Mouse (Mus musculus) kidney, adult 2 months (tissue): ENCODE results near the gene Anp32e. TPM values are rescaled to one million over a fixed set of nuclear protein-coding genes. Genes with fewer than 3 reads are reported as not detected.

Experiments used
- DNase-seq: peaks from one replicate; pipeline ENCODE4 v3.0.0; 2021
- H3K27ac ChIP-seq: fragments of 200-500 bp; 2 replicates; pipeline ENCODE4 v1.5.1; 2012; ENCODE audit warnings: low read depth, low read length, control low read depth, inconsistent platforms; ENCODE audit not compliant: insufficient read depth
- H3K27me3 ChIP-seq: fragments of 200-500 bp; replicated peaks from 2 replicates; pipeline ENCODE4 v1.6.1; 2012; ENCODE audit warnings: mild to moderate bottlenecking, moderate library complexity, low read length, inconsistent platforms; ENCODE audit not compliant: control insufficient read depth, insufficient read depth
- H3K36me3 ChIP-seq: fragments of 200-500 bp; 2 replicates; pipeline ENCODE4 v1.6.1; 2012; ENCODE audit warnings: mild to moderate bottlenecking, moderate library complexity, low read length, inconsistent platforms; ENCODE audit not compliant: control insufficient read depth, insufficient read depth
- H3K4me1 ChIP-seq: fragments of 200-500 bp; 2 replicates; pipeline ENCODE4 v1.6.1; 2011; ENCODE audit warnings: low read length; ENCODE audit not compliant: control insufficient read depth, insufficient read depth
- H3K4me3 ChIP-seq: fragments of 200-500 bp; 2 replicates; pipeline ENCODE4 v1.5.1; 2011; ENCODE audit warnings: mild to moderate bottlenecking, low read depth, low read length, control low read depth; ENCODE audit not compliant: insufficient read depth
- CTCF ChIP-seq: fragments of 200-500 bp; conservative IDR thresholded peaks from 2 replicates; pipeline ENCODE4 v1.5.1; 2011; ENCODE audit warnings: low read depth, mild to moderate bottlenecking, control low read depth, low read length, moderate library complexity, mixed read lengths; ENCODE audit not compliant: insufficient read depth, insufficient read length
- POLR2A ChIP-seq: fragments of 200-500 bp; IDR thresholded peaks from one replicate; pipeline ENCODE4 v1.6.1; 2011; ENCODE audit warnings: low read depth, low read length, control low read depth
- WGBS: fragments of 180-500 bp; shearing (Covaris S2); methylation state at CpG from one replicate; pipeline ENCODE4 v1.1.7; 2018; 5-methylcytosine and 5-hydroxymethylcytosine counted together
- polyA plus RNA-seq: library from polyadenylated mRNA; depleted of rRNA; stranded (reverse); fragments of >200 nt; gene quantifications from 2 replicates; pipeline ENCODE4 v1.2.3, GENCODE M21; 2012

Anp32e gene
- polyA plus RNA-seq, 1 experiment = 18.5 TPM

DNA sequence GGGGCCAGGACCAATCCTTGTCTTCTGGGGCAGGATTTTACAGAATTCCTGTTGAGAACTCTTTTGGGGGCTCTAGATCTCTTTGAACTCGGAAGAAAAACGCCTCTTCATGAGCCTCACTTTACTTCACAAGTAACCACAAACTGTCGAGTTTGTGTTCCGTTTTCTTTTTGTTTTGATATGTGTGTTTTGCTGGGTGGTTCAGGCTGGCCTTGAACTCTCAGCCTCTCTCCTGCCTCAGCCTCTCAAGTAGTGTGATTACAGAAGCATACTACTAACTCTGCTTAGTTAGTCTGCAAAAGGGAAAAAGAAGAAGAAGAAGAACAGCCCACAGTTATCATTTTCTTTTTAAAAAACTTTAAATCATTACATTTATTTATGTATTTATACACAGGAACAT is 4.9 kb upstream of the Anp32e start:
- Histone ChIP-seq H3K4me1 (no peaks in the 10 kb centered on the region), H3K36me3 (no peaks in the 10 kb centered on the region), H3K4me3 (no peak overlapping the region), H3K27ac (no peak overlapping the region), H3K27me3 (no peaks in the 10 kb centered on the region)
- TF ChIP-seq POLR2A (no peak), CTCF (no peak)
- no peak for DNase-seq
- WGBS = 72% methylated on average over 4 of the region's 4 CpGs

DNA sequence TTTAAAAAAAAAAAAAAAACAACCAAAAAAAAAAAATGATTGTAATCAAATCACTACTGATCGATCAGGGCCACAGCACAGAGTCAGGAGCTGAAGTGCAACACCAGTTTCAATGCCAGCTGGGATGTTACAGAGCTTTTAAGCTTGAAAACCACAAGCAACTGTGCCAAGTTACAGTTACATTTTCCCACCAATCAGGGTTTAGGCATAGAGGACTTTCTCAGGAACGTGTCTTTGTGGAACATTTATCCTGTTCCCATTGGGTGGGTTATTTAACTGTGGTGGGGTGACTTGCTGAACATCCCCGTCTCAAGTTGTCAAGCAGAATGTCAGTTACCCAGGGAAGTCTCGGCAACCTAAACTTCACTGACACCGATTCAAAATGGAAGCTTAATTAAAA is 4.0 kb upstream of the Anp32e start:
- TF ChIP-seq POLR2A (no peak), CTCF (no peak)
- Histone ChIP-seq H3K27ac (no peak overlapping the region), H3K36me3 (no peaks in the 10 kb centered on the region), H3K4me1 (no peaks in the 10 kb centered on the region), H3K4me3 (no peak overlapping the region), H3K27me3 (no peaks in the 10 kb centered on the region)
- 85% methylated on average over 5 of the region's 5 CpGs for WGBS
- DNase-seq = no peak

DNA sequence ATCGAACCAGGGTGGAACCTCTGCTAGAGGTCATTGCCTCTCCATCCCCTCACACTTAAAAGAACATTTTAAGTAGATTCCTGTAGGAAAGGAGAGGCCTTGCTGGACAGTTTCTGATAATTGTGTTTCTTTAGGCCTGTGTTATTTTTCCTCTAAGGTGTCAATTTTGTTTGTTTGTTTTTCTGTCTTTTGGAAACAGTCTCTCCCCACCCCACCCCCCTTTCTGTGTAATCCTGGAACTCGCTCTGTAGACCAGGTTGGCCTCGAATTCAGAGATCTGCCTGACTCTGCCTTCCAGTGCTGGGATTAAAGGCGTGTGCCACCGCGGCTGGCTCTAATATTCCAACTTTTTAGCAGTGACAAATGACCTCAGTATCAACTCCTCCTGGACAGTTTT is 787 bp upstream of the Anp32e start:
- H3K27ac ChIP-seq = no peak overlapping the region

DNA sequence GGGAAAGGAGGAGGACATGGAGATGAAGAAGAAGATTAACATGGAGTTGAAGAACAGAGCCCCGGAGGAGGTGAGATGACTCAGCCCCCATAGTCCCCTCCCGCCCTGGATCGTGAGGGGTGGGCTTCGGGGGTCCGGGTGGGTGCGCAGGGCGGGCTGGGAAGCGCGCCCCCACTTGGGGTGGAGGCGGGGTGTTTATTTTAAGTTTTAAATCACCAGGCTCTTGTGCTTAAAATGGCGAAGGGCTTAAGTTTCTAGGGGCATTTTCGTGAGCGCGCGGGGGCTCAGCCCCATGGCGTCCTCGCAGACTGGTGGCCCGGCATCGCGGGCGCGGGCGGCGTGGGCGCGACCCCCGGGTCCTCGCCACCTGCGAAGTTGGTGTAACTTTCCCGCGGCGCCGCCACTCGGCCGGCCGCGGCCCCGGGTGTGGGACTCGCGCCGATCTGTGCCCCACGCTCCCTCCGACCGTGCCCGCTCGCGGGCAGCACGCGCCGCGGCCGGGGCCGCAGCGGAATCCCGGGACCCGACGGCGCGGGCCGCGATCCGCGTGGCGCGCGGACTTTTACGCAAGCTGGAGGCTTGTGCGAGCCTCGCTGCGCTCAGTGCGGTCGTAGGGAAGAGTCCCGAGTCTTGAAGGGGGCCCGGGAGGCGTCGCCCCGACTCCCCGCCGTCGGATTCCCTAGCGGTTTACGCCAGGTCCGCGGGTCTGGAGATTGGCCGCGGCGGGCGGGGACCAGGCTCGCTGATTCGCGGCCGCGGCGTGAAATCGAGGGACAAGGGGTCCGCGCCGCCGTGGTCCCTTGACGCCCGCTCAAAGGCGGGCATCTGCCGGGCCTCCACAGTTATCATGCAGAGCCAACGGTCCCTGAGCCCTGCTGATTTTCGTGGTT is 780 bp downstream of the Anp32e start:
- Histone ChIP-seq H3K4me3 (peak overlapping the region; percentile 77), H3K27ac (peak overlapping the region; percentile 66), H3K36me3 (0 out of 2 replicates have a peak, but pooled peaks cover under 1% of the 10 kb centered on the region), H3K27me3 (no peaks in the 10 kb centered on the region), H3K4me1 (peaks cover 10% of the 10 kb centered on the region)
- peak; percentile 54 for DNase-seq
- under 1% methylated on average over 105 of the region's 105 CpGs for WGBS
- no peak for TF ChIP-seq POLR2A
- no peak for TF ChIP-seq CTCF

More for the DNA sequence above, 787 bp upstream of the Anp32e start:
- TF ChIP-seq POLR2A (no peak), CTCF (no peak)
- Histone ChIP-seq H3K4me1 (peaks cover 10% of the 10 kb centered on the region), H3K36me3 (no peaks in the 10 kb centered on the region), H3K4me3 (no peak overlapping the region), H3K27me3 (no peaks in the 10 kb centered on the region)
- 55% methylated on average over 6 of the region's 6 CpGs for WGBS
- DNase-seq = no peak

DNA sequence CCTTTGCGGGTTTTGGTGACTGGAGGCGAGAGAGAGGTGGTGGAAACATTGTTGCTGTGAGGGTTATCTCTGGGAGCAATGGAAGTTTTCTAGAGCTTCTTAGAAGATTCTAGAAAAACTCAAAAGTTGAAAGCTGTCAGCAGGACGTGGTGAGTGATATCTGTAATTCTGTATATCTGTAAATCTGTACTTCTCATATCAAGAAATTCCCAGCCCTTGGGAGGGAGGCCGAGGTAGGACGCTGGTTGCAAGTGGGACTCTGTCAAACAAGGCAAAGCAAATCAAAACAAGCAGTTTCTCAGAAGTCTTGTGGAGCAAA is 1.4 kb downstream of the Anp32e start:
- 10% methylated on average over 5 of the region's 5 CpGs for WGBS

DNA sequence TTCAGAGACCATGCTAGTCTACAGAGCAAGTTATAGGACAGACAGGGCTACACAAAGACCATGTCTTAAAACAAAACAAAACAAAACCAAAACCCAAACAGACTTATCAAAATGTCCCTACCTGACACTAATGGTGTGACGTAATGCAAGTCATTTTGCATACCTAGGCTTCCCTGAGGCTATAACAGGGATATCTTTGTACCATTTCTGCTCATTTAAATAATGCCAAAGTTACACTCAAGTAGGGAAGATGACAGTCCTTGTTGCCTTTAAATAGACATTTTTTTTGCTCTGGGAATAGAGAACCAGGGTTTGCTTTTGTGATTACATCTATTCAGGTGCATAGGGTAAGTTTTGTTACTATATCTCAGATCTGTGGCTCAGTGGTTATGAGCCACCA is 2.4 kb downstream of the Anp32e start:
- TF ChIP-seq CTCF = no peak
- TF ChIP-seq POLR2A = no peak
- Histone ChIP-seq H3K27ac (no peak overlapping the region), H3K4me1 (peaks cover 10% of the 10 kb centered on the region), H3K36me3 (0 out of 2 replicates have a peak, but pooled peaks cover 1% of the 10 kb centered on the region), H3K4me3 (no peak overlapping the region), H3K27me3 (no peaks in the 10 kb centered on the region)
- WGBS = 90% methylated on average over 1 of the region's 1 CpGs
- no peak for DNase-seq

More for the DNA sequence above, 1.4 kb downstream of the Anp32e start:
- Histone ChIP-seq H3K36me3 (0 out of 2 replicates have a peak, but pooled peaks cover 1% of the 10 kb centered on the region), H3K27ac (no peak overlapping the region), H3K4me1 (peaks cover 10% of the 10 kb centered on the region), H3K4me3 (peak overlapping the region; percentile 77), H3K27me3 (no peaks in the 10 kb centered on the region)
- no peak for TF ChIP-seq CTCF
- no peak for TF ChIP-seq POLR2A
- no peak for DNase-seq

DNA sequence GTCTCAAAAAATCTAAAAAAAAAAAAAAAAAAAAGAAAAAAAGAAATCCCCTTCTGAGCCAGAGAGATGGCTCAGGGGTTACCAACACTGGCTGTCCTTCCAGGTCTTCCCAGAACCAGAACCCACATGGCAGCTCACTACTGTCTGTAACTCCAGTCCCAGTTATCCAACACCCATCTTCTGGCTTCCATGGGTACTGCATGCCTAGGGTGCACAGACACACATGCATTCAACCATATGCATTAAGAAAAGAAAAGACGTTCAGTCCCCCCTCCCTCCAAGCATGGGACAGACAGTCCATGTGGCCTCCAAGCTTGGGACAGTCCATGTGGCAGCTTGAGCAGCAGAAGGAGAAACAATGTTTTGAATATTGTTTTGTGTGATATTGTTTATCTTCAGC is 3.1 kb downstream of the Anp32e start:
- H3K4me1 ChIP-seq = peaks cover 10% of the 10 kb centered on the region
- no peaks in the 10 kb centered on the region for H3K27me3 ChIP-seq
- 0 out of 2 replicates have a peak, but pooled peaks cover 1% of the 10 kb centered on the region for H3K36me3 ChIP-seq
- DNase-seq = peak; percentile 14
- no peak for TF ChIP-seq POLR2A
- no peak for TF ChIP-seq CTCF
- peak overlapping the region; percentile 20; the same call in 1 of the 2 replicates for H3K27ac ChIP-seq
- 58% methylated on average over 1 of the region's 1 CpGs for WGBS
- H3K4me3 ChIP-seq = no peak overlapping the region
